Mouse (Mus musculus): ENCODE results near the gene Dusp13. TPM values are rescaled to one million over a fixed set of nuclear protein-coding genes. Genes with fewer than 3 reads are reported as not detected.
A peak's percentile ranks its signal among the peaks of the same experiment; 100 is the strongest.

Gene Dusp13
- polyA plus RNA-seq, 1 experiment = not detected

- DNase-seq (ENCODE audit: low read depth) = no peak
- TF ChIP-seq POLR2A (IDR thresholded peaks at IDR 0.05; ENCODE audit: borderline replicate concordance, extremely low read depth, insufficient read depth, insufficient read length, poor library complexity, severe bottlenecking) = no peak
- no peak for TF ChIP-seq CTCF (IDR thresholded peaks at IDR 0.05; ENCODE audit: borderline replicate concordance, extremely low read depth, insufficient read depth, insufficient read length)
Observed at GRCm38 (mm10) chr14:21766398-21766958, 15.5 kb upstream of the Dusp13 start.

- no peak for TF ChIP-seq CTCF (IDR thresholded peaks at IDR 0.05; ENCODE audit: borderline replicate concordance, extremely low read depth, insufficient read depth, insufficient read length)
- TF ChIP-seq POLR2A (IDR thresholded peaks at IDR 0.05; ENCODE audit: borderline replicate concordance, extremely low read depth, insufficient read depth, insufficient read length, poor library complexity, severe bottlenecking) = no peak
- DNase-seq (ENCODE audit: low read depth) = no peak
Observed at GRCm38 (mm10) chr14:21765754-21766397, 14.9 kb upstream of the Dusp13 start.

GRCm38 (mm10) chr14:21764646-21765045, 13.7 kb upstream of the Dusp13 start:
- no peak for TF ChIP-seq CTCF (IDR thresholded peaks at IDR 0.05; ENCODE audit: borderline replicate concordance, extremely low read depth, insufficient read depth, insufficient read length)
- no peak for TF ChIP-seq POLR2A (IDR thresholded peaks at IDR 0.05; ENCODE audit: borderline replicate concordance, extremely low read depth, insufficient read depth, insufficient read length, poor library complexity, severe bottlenecking)

GRCm38 (mm10) chr14:21763736-21764135, 12.8 kb upstream of the Dusp13 start:
- no peak for DNase-seq (ENCODE audit: low read depth)

More at GRCm38 (mm10) chr14:21764646-21765045, 13.7 kb upstream of the Dusp13 start:
- DNase-seq (ENCODE audit: low read depth) = no peak

GRCm38 (mm10) chr14:21761560-21761959, 10.6 kb upstream of the Dusp13 start:
- TF ChIP-seq CTCF (IDR thresholded peaks at IDR 0.05; ENCODE audit: borderline replicate concordance, extremely low read depth, insufficient read depth, insufficient read length) (no peak), POLR2A (IDR thresholded peaks at IDR 0.05; ENCODE audit: borderline replicate concordance, extremely low read depth, insufficient read depth, insufficient read length, poor library complexity, severe bottlenecking) (no peak)
- DNase-seq (ENCODE audit: low read depth) = no peak

More at GRCm38 (mm10) chr14:21763736-21764135, 12.8 kb upstream of the Dusp13 start:
- no peak for TF ChIP-seq CTCF (IDR thresholded peaks at IDR 0.05; ENCODE audit: borderline replicate concordance, extremely low read depth, insufficient read depth, insufficient read length)
- no peak for TF ChIP-seq POLR2A (IDR thresholded peaks at IDR 0.05; ENCODE audit: borderline replicate concordance, extremely low read depth, insufficient read depth, insufficient read length, poor library complexity, severe bottlenecking)

- no peak for DNase-seq (ENCODE audit: low read depth)
- no peak for TF ChIP-seq POLR2A (IDR thresholded peaks at IDR 0.05; ENCODE audit: borderline replicate concordance, extremely low read depth, insufficient read depth, insufficient read length, poor library complexity, severe bottlenecking)
- no peak for TF ChIP-seq CTCF (IDR thresholded peaks at IDR 0.05; ENCODE audit: borderline replicate concordance, extremely low read depth, insufficient read depth, insufficient read length)
Observed at GRCm38 (mm10) chr14:21753367-21753766, 2.4 kb upstream of the Dusp13 start.

GRCm38 (mm10) chr14:21752411-21752810, 1.4 kb upstream of the Dusp13 start:
- no peak for TF ChIP-seq POLR2A (IDR thresholded peaks at IDR 0.05; ENCODE audit: borderline replicate concordance, extremely low read depth, insufficient read depth, insufficient read length, poor library complexity, severe bottlenecking)
- no peak for TF ChIP-seq CTCF (IDR thresholded peaks at IDR 0.05; ENCODE audit: borderline replicate concordance, extremely low read depth, insufficient read depth, insufficient read length)
- no peak for DNase-seq (ENCODE audit: low read depth)

- peak; percentile 96 for DNase-seq (ENCODE audit: low read depth)
- no peak for TF ChIP-seq CTCF (IDR thresholded peaks at IDR 0.05; ENCODE audit: borderline replicate concordance, extremely low read depth, insufficient read depth, insufficient read length)
- peak; percentile 97 for TF ChIP-seq POLR2A (IDR thresholded peaks at IDR 0.05; ENCODE audit: borderline replicate concordance, extremely low read depth, insufficient read depth, insufficient read length, poor library complexity, severe bottlenecking)
Observed at GRCm38 (mm10) chr14:21750008-21750880, 737 bp downstream of the Dusp13 start, which contains the start of gene Samd8. Samd8 (plus strand) TSS chr14:21750531.

- peak; percentile 20 for DNase-seq (ENCODE audit: low read depth)
- TF ChIP-seq POLR2A (IDR thresholded peaks at IDR 0.05; ENCODE audit: borderline replicate concordance, extremely low read depth, insufficient read depth, insufficient read length, poor library complexity, severe bottlenecking) (no peak), CTCF (IDR thresholded peaks at IDR 0.05; ENCODE audit: borderline replicate concordance, extremely low read depth, insufficient read depth, insufficient read length) (peak; percentile 53; the same call in 1 of the 2 replicates)
Observed at GRCm38 (mm10) chr14:21748142-21748870, 2.7 kb downstream of the Dusp13 start.

- no peak for TF ChIP-seq POLR2A (IDR thresholded peaks at IDR 0.05; ENCODE audit: borderline replicate concordance, extremely low read depth, insufficient read depth, insufficient read length, poor library complexity, severe bottlenecking)
- no peak for DNase-seq (ENCODE audit: low read depth)
Observed at GRCm38 (mm10) chr14:21747436-21748141, 3.4 kb downstream of the Dusp13 start.

Measured in brain, embryonic 14.5 days (tissue).